Mouse (Mus musculus) C2C12 (cell line): ENCODE measurements around the gene Sh3pxd2a. TPM values are rescaled to one million over a fixed set of nuclear protein-coding genes. Genes with fewer than 3 reads are reported as not detected.

Experiments
- H3K27me3 ChIP-seq: one replicate; pipeline ENCODE4 v1.6.1; 2011; ENCODE audit not compliant: control insufficient read depth, insufficient read depth, insufficient read length
- H3K36me3 ChIP-seq: one replicate; pipeline ENCODE4 v1.6.1; 2011; ENCODE audit not compliant: control insufficient read depth, insufficient read depth
- H3K4me3 ChIP-seq: one replicate; pipeline ENCODE4 v1.5.1; 2011; ENCODE audit warnings: mild to moderate bottlenecking, control low read depth; ENCODE audit not compliant: poor library complexity, insufficient read depth, severe bottlenecking
- H3K79me2 ChIP-seq: one replicate; pipeline ENCODE4 v1.6.1; 2011; ENCODE audit not compliant: control insufficient read depth, insufficient read depth
- H3K79me3 ChIP-seq: one replicate; pipeline ENCODE4 v1.6.1; 2011; ENCODE audit warnings: low read depth, control low read depth
- H3ac ChIP-seq: one replicate; pipeline ENCODE3; 2011; ENCODE audit warnings: low read depth; ENCODE audit not compliant: control insufficient read depth, insufficient read length
- CEBPB ChIP-seq: IDR thresholded peaks from one replicate; pipeline ENCODE4 v1.6.1; 2011; ENCODE audit warnings: low read depth, mild to moderate bottlenecking, control low read depth, moderate library complexity
- CTCF ChIP-seq: IDR thresholded peaks from one replicate; pipeline ENCODE4 v1.5.1; 2011; ENCODE audit not compliant: control insufficient read depth, insufficient read depth, insufficient read length
- FOSL1 ChIP-seq: IDR thresholded peaks from one replicate; pipeline ENCODE4 v1.8.0; 2011; ENCODE audit warnings: mild to moderate bottlenecking, low read length; ENCODE audit not compliant: poor library complexity, insufficient read depth, severe bottlenecking
- MAX ChIP-seq: IDR thresholded peaks from one replicate; pipeline ENCODE4 v1.6.1; 2011; ENCODE audit warnings: mild to moderate bottlenecking, control low read depth
- MYOD1 ChIP-seq: IDR thresholded peaks from one replicate; pipeline ENCODE4 v1.6.1; 2011; ENCODE audit warnings: low read depth; ENCODE audit not compliant: control insufficient read depth, insufficient read length
- MYOG ChIP-seq: IDR thresholded peaks from one replicate; pipeline ENCODE4 v1.6.1; 2011; ENCODE audit not compliant: control insufficient read depth, insufficient read length; ENCODE audit errors: extremely low read depth
- USF1 ChIP-seq: IDR thresholded peaks from one replicate; pipeline ENCODE4 v1.6.1; 2011; ENCODE audit warnings: low read depth, mild to moderate bottlenecking, control low read depth, moderate library complexity
- polyA plus RNA-seq: library from polyadenylated mRNA; unstranded; fragments of >200 nt; fragmentation: generic; extraction: Trizol; gene quantifications from one replicate; pipeline ENCODE4 v1.2.1, GENCODE M21; 2012; ENCODE audit warnings: missing spikeins

Sh3pxd2a gene
- polyA plus RNA-seq, 1 experiment, result 22.2 TPM

- TF ChIP-seq FOSL1, result no peak
- no peak for TF ChIP-seq MAX
- no peak for TF ChIP-seq CTCF
- no peak for TF ChIP-seq MYOG
- no peak for TF ChIP-seq USF1
- no peak for TF ChIP-seq CEBPB
- no peak for TF ChIP-seq MYOD1
- Histone ChIP-seq H3ac (no peak overlapping the region), H3K4me3 (no peak overlapping the region), H3K79me2 (peaks cover 40% of the 10 kb centered on the region), H3K27me3 (no peaks in the 10 kb centered on the region), H3K79me3 (no peaks in the 10 kb centered on the region), H3K36me3 (no peaks in the 10 kb centered on the region)
Observed at GRCm38 (mm10) chr19:47446841-47447365, 17.3 kb downstream of the Sh3pxd2a start.

GRCm38 (mm10) chr19:47446130-47446529, 18.1 kb downstream of the Sh3pxd2a start:
- H3K4me3 ChIP-seq, result no peak overlapping the region
- no peaks in the 10 kb centered on the region for H3K27me3 ChIP-seq
- TF ChIP-seq USF1 (no peak), CEBPB (no peak), FOSL1 (no peak), MYOG (no peak), MAX (no peak), CTCF (no peak), MYOD1 (no peak)
- H3K79me3 ChIP-seq, result no peaks in the 10 kb centered on the region
- H3K36me3 ChIP-seq, result no peaks in the 10 kb centered on the region
- H3ac ChIP-seq, result no peak overlapping the region
- peaks cover 42% of the 10 kb centered on the region for H3K79me2 ChIP-seq

DNA sequence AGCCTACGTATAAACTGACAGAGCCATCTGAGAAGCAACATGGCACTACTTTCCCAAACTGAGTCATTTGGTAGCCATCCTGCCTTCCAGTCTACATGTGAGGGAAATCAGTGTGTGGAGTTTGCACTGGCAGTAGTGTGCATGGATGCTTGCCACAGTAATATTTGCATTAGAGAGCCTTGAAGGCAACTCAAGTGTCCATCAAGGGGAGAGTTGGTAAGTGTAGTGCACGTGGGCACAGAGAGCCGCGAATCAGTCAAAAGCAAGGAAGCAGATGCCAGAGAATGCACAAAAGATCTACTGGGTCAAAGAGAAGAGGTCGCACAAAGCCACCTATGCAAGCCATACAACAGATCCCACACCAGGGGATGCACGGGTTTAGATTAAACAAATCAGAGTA, 18.5 kb downstream of the Sh3pxd2a start:
- Histone ChIP-seq H3K36me3 (no peaks in the 10 kb centered on the region), H3ac (no peak overlapping the region), H3K79me3 (no peaks in the 10 kb centered on the region), H3K27me3 (no peaks in the 10 kb centered on the region), H3K4me3 (no peak overlapping the region), H3K79me2 (peaks cover 46% of the 10 kb centered on the region)
- no peak for TF ChIP-seq MAX
- no peak for TF ChIP-seq USF1
- TF ChIP-seq MYOD1, result no peak
- no peak for TF ChIP-seq CEBPB
- no peak for TF ChIP-seq FOSL1
- no peak for TF ChIP-seq CTCF
- TF ChIP-seq MYOG, result no peak

GRCm38 (mm10) chr19:47444488-47444887, 19.7 kb downstream of the Sh3pxd2a start:
- TF ChIP-seq CTCF (no peak), MAX (no peak), CEBPB (no peak), MYOG (no peak), FOSL1 (no peak), USF1 (no peak), MYOD1 (no peak)
- Histone ChIP-seq H3K36me3 (no peaks in the 10 kb centered on the region), H3K79me3 (no peaks in the 10 kb centered on the region), H3K79me2 (peaks cover 53% of the 10 kb centered on the region), H3K27me3 (no peaks in the 10 kb centered on the region), H3K4me3 (no peak overlapping the region), H3ac (no peak overlapping the region)

- H3K36me3 ChIP-seq, result no peaks in the 10 kb centered on the region
- no peaks in the 10 kb centered on the region for H3K27me3 ChIP-seq
- TF ChIP-seq MYOG (no peak), MAX (no peak), CEBPB (no peak), MYOD1 (no peak), USF1 (no peak), CTCF (no peak), FOSL1 (no peak)
- no peaks in the 10 kb centered on the region for H3K79me3 ChIP-seq
- peaks cover 52% of the 10 kb centered on the region for H3K79me2 ChIP-seq
- H3K4me3 ChIP-seq, result no peak overlapping the region
- no peak overlapping the region for H3ac ChIP-seq
Observed at GRCm38 (mm10) chr19:47442294-47442627, 21.9 kb downstream of the Sh3pxd2a start.
